Mouse (Mus musculus) ES-Bruce4 (cell line): ENCODE data around the gene Pfdn6.

Experiments
- CTCF ChIP-seq: IDR thresholded peaks from one replicate; pipeline ENCODE4 v1.8.1; 2011; ENCODE audit warnings: low read depth, low read length
- EP300 ChIP-seq: IDR thresholded peaks from 2 replicates; pipeline ENCODE4 v1.6.1; 2011; ENCODE audit warnings: low read depth, low read length; ENCODE audit not compliant: insufficient read depth
- POLR2A ChIP-seq: IDR thresholded peaks from one replicate; pipeline ENCODE4 v1.8.1; 2011; ENCODE audit warnings: low read length; ENCODE audit not compliant: insufficient read depth

DNA sequence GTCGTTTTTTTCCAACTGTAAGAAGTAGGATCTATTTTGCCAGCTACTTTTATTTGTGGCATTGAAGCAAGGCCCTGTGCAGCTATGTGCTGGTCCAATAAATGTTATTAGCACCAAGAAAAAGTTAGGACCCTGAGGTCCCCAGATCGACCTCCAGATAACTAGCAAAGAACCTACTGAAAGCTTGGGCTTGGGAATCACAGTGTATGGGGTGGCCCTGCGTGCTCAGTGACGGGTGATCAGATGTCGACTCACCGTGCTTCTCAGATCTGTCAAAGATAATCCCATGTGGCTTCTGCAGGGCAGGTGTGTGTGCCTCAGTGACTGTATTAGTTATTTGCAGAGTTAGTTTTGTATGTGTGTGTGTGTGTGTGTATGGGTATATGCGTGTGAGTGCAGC, 18.8 kb downstream of the Pfdn6 start:
- TF ChIP-seq CTCF (no peak), POLR2A (no peak), EP300 (no peak)
